11 mouse cellular contexts compared by ENCODE assay signal in genomic region chr5:125106191-125106590, GRCm38 (mm10).
DNase-seq lines count a peak whose midpoint lies in the region; ATAC-seq lines count a peak whose summit lies in the region.
"Had no signal": no experiment of that assay in that cellular context is flagged by ENCODE, and none has a peak within 500 bp of the region (broad histone marks: within the 10 kb centered on the region; RNA-seq: fewer than 3 reads in every experiment).

No protein-coding gene starts in this region.

- H3K27ac ChIP-seq in brown adipose tissue, adult 24 weeks (replicated peaks; ENCODE audit: low read depth, low read length) = 0 out of 2 replicates have a peak overlapping the region, but pooled peaks have one; percentile 1
- H3K27ac ChIP-seq in midbrain, embryonic 13.5 days = no peak overlapping the region
- H3K27ac ChIP-seq: limb, embryonic 12.5 days had no signal

- no peak overlapping the region for H3K4me3 ChIP-seq in brown adipose tissue, adult 24 weeks (ENCODE audit: insufficient read depth, low read depth, low read length)
- H3K4me3 ChIP-seq in midbrain, embryonic 13.5 days (replicated peaks) = no peak overlapping the region
- H3K4me3 ChIP-seq: erythroblast, embryonic 14.5 days; limb, embryonic 12.5 days had no signal

- H3K9me3 ChIP-seq in midbrain, embryonic 13.5 days = no peaks in the 10 kb centered on the region

- peaks cover 54% of the 10 kb centered on the region for H3K36me3 ChIP-seq in midbrain, embryonic 13.5 days

- WGBS in midbrain, embryonic 13.5 days = 94% methylated on average over 16 of the region's 16 CpGs

- no peaks in the 10 kb centered on the region for H3K27me3 ChIP-seq in midbrain, embryonic 13.5 days
- H3K27me3 ChIP-seq: CH12.LX; limb, embryonic 12.5 days had no signal

- no peak overlapping the region for H3K4me2 ChIP-seq in midbrain, embryonic 13.5 days (replicated peaks)
- H3K4me2 ChIP-seq: limb, embryonic 12.5 days had no signal

- ATAC-seq in cerebellum, adult (ENCODE audit: insufficient number of reproducible peaks, low FRiP score, low TSS enrichment) = no peak
- no peak for ATAC-seq in midbrain, embryonic 13.5 days

- no peak overlapping the region for H3K9ac ChIP-seq in midbrain, embryonic 13.5 days (replicated peaks)
- H3K9ac ChIP-seq: limb, embryonic 12.5 days had no signal

- peak; percentile 68 for DNase-seq in cerebellum, adult 11-12 months
- peak; percentile 62 to 66 for DNase-seq in B cell, adult 2 months
- peak; percentile 52 for DNase-seq in heart, postnatal 4 days
- DNase-seq in lung, postnatal 4 days = peak; percentile 74 to 76
- peak; percentile 70 for DNase-seq in thymus, postnatal 4 days

- peaks cover 8% of the 10 kb centered on the region; the same call in 1 of the 2 replicates for H3K4me1 ChIP-seq in brown adipose tissue, adult 24 weeks (ENCODE audit: control insufficient read depth, insufficient read depth, insufficient read length, low read length)
- peaks cover 54% of the 10 kb centered on the region for H3K4me1 ChIP-seq in midbrain, embryonic 13.5 days (replicated peaks)
